Mouse (Mus musculus) embryonic facial prominence, embryonic 13.5 days (tissue): Measurements from ENCODE around the gene Tac4. TPM values are rescaled to one million over a fixed set of nuclear protein-coding genes. Genes with fewer than 3 reads are reported as not detected.

Experiments used
- polyA plus RNA-seq: library from polyadenylated mRNA; unstranded; fragments of >200 nt; fragmentation: Nextera tagmentation; extraction: Ambion mirVana; gene quantifications from 2 replicates; pipeline ENCODE4 v1.2.1, GENCODE M21; 2015

Gene Tac4
- polyA plus RNA-seq, 1 experiment from 2014 or later = not detected

Other genes starting within 250 kb of the Tac4 start
- gene Pdk2, start 220.2 kb upstream of the Tac4 start, polyA plus RNA-seq = 33.2 and 33.7 TPM in 2 replicates
- gene Itga3, start 184.7 kb upstream of the Tac4 start, polyA plus RNA-seq = 7.0 and 9.2 TPM in 2 replicates
- 21.5 and 30.8 TPM in 2 replicates for gene Dlx3, start 141.4 kb upstream of the Tac4 start, polyA plus RNA-seq
- gene Dlx4, start 115.3 kb upstream of the Tac4 start, polyA plus RNA-seq = 3.0 and 3.8 TPM in 2 replicates
- gene Kat7, start 48.7 kb downstream of the Tac4 start, polyA plus RNA-seq = 67.0 and 67.2 TPM in 2 replicates
- 13.3 and 17.4 TPM in 2 replicates for gene Fam117a, start 75.5 kb downstream of the Tac4 start, polyA plus RNA-seq
- 120 and 133 TPM in 2 replicates for gene Slc35b1, start 123.2 kb downstream of the Tac4 start, polyA plus RNA-seq
- 147 and 185 TPM in 2 replicates for gene Spop, start 152.6 kb downstream of the Tac4 start, polyA plus RNA-seq